Mouse (Mus musculus): ENCODE results near the gene Rpl38.

Rpl38 gene

GRCm38 (mm10) chr11:114704071-114704913, 36.0 kb downstream of the Rpl38 start:
- DNase-seq (ENCODE audit: low read depth): no peak

GRCm38 (mm10) chr11:114706358-114706757, 38.0 kb downstream of the Rpl38 start:
- no peak for DNase-seq (ENCODE audit: low read depth)

- DNase-seq (ENCODE audit: low read depth): no peak
Observed at GRCm38 (mm10) chr11:114711393-114711792, 43.1 kb downstream of the Rpl38 start.

DNA sequence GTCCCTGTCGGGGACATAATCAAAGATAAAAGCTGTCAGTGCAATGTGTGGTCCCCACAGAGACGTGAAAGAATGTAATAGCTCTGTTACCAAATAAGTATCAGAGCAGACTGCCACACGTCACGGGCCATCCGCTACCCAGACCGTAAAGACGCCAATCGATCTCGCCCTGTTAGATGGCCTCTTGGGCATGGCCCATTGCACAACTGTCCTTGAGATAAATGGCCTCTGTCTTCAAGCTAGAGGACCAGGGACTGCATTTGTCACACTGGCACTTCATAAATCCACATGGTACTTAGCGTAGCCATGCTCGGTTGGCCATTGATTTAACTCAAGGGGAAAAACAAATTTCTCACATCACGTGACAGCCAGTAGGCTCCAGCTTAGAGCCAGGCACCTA, 43.5 kb downstream of the Rpl38 start:
- no peak for DNase-seq (ENCODE audit: low read depth)

GRCm38 (mm10) chr11:114714526-114714925, 46.2 kb downstream of the Rpl38 start:
- no peak for DNase-seq (ENCODE audit: low read depth)

- DNase-seq (ENCODE audit: low read depth): no peak
Observed at GRCm38 (mm10) chr11:114715531-114715930, 47.2 kb downstream of the Rpl38 start.

- DNase-seq (ENCODE audit: low read depth): no peak
Observed at GRCm38 (mm10) chr11:114720535-114720934, 52.2 kb downstream of the Rpl38 start.
